Mouse (Mus musculus) heart, adult 2 months (tissue): ENCODE measurements at regions not wholly inside any gene's neighbourhood (a gene's known extent, or its start where the extent isn't known, plus 50 kb on each side); places are given as distances from the start of the nearest gene placed in this dataset.

Experiments used
- CTCF ChIP-seq: fragments of 200-600 bp; IDR thresholded peaks from 2 replicates; pipeline ENCODE4 v1.8.1; 2022; ENCODE audit warnings: antibody characterized with exemption, mild to moderate bottlenecking, moderate library complexity
- POLR2A ChIP-seq: fragments of 200-500 bp; IDR thresholded peaks from 2 replicates; pipeline ENCODE4 v1.6.1; 2011; ENCODE audit warnings: mild to moderate bottlenecking, low read depth, low read length, control low read depth; ENCODE audit not compliant: insufficient read depth

DNA sequence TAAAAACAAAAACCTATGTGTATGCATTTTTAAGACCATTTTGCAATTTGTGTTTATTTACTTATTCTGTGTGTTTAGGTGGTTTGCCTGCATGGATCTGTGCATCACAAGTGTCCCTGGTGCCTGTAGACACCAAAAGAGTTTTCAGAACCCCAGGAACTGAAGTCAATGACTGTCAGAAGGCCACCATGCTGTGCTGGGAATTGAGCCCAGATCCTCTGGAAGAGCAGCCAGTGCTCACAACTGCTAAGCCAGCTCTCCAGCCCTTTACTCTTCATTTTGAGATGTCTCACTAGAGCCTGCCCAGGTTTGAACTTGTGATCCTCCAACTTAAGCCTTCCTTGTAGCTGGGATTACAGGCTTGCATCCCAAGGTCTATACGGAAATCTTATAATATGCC lies 113.8 kb downstream of the Dhrs2 start:
- TF ChIP-seq CTCF (no peak), POLR2A (no peak)
